Mouse (Mus musculus) E14TG2a.4 (cell line): Measurements from ENCODE around the gene Glp2r.

Experiments used
- CTCF ChIP-seq: conservative IDR thresholded peaks from 2 replicates; pipeline ENCODE4 v1.5.1; 2014; ENCODE audit warnings: low read length
- NANOG ChIP-seq: IDR thresholded peaks from 2 replicates; pipeline ENCODE4 v1.6.1; 2014; ENCODE audit warnings: borderline replicate concordance, low read length, mixed read lengths
- POU5F1 ChIP-seq: IDR thresholded peaks from 2 replicates; pipeline ENCODE4 v1.6.1; 2014; ENCODE audit warnings: low read length, borderline replicate concordance

DNA sequence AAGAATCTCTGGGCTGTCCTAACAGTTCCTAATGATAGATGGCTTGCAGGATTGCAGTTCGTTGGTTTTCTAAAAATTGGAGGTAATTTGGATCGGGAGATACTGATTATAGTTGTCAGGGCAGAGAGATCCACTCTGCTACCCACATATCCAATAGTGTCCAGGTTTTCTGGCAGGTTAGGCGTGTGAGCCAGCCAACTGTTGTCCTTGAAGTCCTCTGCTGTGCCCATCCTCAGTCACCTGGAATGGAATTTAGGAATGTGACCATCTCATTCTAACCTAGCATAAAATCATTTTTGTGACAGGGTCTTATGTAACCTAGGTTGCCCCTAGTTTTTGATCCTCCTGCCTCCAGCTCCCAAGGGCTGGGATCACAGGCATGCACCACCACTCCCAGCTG, 127.5 kb downstream of the Glp2r start:
- TF ChIP-seq CTCF: no peak
- no peak for TF ChIP-seq NANOG
- no peak for TF ChIP-seq POU5F1
